Mouse (Mus musculus): ENCODE results near the gene Ceacam18.
"Not testable (repeated sequence)": the region's sequence is repeated elsewhere in the genome, so short reads cannot be mapped to it uniquely, and the experiment has no call there.

Ceacam18 gene

DNA sequence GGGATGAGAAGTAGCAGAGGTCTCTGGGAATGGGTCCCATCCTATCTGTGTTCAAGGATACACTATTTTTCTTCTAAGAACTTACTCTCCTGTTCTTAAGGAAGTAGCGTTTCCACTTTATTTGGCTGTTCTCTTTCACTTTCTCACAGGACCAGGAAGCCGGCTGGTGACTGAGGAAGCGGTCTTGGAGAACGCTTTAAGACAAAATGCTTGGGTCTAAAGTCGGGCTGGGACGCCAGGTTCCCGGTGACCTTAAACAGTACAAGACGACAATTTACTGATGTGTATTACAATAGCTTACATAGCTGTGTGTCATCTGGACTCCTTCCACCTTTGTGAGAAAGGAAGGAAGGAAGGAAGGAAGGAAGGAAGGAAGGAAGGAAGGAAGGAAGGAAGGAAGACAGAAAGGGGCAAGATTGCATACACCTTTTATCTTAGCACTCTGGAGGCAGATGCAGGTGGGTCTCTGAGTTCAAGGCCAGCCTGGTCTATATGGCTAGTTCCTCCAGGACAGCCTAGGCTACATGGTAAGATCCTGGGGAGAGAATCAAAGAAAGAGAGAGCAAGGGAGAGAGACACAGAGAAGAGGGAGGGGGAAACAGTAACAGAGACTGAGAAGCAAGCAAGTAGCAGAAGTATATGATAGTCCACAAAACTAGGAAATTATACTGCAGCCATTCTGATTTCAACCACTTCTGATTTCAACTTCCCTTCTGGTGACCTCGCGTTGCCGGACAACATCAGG is 36.7 kb downstream of the Ceacam18 start:
- peak in 1 of 2 experiments; percentile 16 for DNase-seq

DNA sequence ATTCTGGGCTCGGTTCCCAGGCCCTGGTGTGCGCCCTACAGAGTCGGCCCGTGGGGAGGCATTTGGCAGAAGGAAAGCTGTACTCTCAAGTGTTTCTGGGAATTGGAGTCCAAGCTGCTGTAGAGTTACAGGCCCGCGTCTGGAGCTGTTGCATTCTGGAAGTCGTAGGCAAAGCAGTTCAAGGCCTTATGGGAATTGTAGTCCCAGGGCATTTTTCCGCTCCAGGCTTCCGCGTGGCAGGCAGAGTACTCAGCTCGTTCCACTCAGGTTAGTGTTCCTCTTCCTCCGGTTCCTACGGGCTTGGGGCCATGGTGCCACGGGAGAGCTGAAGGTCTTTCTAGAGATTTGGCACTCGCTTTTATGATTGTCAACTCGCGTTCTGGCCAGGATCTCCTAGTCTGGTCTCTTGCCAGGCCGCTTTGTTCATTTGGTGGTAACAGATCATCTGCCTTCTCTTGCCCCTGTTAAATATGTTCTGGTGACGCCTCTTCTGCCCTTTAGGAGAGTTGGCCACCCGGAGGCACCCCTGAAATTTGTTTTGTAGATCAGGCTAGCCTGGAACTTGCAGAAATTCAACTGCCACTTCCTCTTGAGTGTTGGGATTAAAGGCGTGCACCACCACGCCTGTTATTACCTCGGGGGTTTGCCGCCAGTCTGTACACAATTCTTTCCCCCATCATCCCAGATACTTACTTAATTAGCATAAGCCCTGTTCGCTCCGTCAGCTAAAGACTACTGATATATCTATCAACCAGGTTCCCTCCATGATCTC is 37.5 kb downstream of the Ceacam18 start, which contains the start of gene Ctu1:
Ctu1 (plus strand) TSS at position 208 of the 772 bp plus-strand sequence.
- peak; percentile 84 to 89 for DNase-seq

DNA sequence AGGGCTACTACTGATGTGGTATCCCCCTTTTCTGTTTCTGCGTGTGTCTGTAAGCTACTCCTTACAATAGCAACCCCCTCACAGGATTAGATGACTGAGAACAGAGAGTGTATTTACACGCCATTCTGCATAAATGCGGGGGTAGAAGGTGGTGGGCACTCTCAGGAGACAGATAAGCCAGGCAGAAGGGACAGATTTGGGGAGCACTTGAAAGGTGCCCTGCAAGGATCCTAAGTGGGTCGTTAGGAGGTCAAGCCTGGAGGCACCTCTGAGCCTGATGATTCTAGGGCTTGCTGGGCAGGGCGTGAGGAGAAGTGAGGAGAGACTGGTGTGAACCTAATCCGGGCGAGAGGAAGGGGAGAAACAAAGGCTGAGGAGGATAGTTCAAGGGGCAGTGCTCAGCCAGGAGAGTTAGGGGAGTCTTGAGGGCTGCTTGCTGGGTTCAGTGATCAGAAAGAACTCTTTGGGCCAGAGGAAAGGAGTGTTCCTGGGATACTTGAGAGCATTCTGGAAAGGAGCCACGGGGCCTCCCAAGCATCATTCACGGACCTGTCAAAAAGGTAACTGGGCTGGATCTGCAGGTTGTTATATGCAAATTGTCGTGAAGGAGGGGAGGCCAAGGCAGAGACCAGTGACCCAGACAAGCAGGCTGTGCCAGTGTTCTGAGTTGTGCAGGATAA is 38.2 kb downstream of the Ceacam18 start:
- no peak for DNase-seq

DNA sequence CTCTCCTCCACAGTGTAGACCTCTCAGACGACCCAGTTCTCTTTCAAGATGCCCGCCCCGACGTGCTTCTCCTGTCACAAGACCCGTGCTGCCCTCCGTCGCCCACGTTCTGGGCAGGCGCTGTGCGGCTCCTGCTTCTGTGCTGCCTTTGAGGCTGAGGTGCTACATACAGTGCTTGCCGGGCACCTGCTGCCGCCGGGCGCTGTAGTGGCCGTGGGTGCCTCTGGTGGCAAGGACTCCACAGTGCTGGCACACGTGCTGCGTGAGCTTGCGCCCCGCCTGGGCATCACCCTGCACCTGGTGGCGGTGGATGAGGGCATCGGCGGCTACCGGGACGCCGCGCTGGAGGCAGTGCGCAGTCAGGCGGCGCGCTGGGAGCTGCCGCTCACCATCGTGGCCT is 40.6 kb downstream of the Ceacam18 start:
- DNase-seq = no peak

DNA sequence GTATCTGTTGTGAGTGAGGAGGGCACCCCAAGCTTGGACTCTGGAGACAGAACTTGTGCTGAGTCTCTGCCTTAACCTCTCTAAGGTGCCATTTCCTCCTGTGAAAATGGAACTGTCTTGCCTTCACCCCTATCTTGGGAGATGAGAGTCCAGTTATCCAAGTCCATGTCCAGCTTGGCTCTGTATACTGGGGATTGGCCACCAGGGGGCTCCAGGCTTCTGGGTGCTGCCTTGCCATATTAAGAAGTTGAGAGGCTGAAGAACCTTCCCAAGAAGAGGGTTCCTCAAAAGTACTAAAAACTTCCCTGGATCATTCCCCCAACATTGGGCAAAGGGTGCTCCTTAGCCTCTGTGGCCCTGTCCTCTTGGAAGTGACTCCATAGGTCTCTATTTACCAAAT is 44.0 kb downstream of the Ceacam18 start:
- DNase-seq = peak; percentile 30 to 51

DNA sequence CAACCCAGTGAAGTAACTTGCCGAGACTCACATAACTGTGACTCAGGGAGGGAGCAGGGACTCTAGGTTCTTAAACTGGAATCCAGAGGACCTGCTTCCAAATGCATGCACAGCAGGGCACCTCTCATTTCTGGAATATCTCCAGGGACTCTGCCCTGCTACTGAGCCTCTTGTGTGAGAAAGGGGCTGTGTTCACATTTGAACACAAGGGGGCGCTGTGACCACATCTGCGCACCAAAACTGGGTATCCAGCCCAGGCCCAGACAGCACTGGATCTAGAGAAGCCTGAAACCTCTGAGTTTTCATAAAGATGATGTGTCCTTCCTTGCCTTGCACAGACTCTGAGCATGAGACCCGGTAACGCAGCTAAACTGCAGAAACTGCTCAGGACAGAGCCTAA is 46.5 kb downstream of the Ceacam18 start:
- DNase-seq = peak; percentile 61 to 80

DNA sequence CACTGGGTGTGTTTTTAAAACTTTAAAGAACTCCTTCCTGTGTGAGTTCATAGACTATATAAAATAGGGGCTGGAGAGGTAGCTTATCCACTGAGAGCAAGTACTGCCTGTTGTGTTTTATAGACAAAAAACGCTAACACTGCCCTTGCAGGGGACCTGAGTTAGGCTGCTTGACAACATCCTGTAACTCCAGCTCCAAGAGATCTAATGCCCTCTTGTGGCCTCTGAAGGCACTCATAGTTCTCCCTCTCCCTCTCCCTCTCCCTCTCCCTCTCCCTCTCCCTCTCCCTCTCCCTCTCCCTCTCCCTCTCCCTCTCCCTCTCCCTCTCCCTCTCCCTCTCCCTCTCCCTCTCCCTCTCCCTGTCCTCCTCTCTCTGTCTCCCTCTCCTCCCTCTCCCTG is 48.0 kb downstream of the Ceacam18 start:
- not testable (repeated sequence) for DNase-seq

DNA sequence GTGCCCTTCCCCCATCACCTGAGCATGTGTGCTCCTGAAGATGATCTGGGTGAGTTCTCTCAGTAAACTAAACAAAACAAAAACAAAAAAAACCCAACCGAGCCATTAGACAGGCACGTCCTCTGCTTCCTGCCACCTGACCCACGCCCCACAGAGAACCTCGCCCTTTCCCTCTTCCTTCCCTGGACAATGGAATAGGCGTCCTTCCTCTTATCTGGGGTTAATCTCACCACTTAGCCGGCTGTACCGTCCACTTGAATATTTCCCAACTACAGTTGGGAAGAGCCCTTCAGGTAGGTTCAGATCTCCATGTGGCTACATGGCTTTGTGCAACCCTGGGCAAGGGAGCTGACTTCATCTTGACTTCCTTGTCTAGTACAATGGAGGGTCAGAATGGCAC is 50.6 kb downstream of the Ceacam18 start:
- no peak for DNase-seq

DNA sequence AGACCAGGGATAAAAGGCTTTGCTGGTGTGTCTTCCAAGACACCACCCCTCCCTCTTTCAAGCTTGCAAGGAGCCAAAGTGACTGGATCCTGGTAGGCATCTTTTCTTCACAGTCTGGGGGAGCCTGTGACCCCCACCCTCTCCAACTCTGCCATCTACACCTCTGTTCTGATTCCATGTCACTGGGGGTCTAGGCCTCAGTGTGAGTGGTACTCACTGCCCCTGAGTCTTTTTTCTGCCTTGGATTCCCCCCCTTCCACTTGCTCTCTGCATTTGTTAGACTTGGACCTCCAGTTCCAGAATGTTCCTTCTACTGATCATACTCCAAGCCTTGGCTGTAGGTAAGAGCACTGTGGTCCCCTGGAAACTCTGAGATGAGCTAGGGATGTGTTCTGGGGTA is 55.6 kb downstream of the Ceacam18 start, which contains the start of gene Klk14:
Klk14 (plus strand) TSS at position 301 of the 400 bp plus-strand sequence.
- no peak for DNase-seq
